Mouse (Mus musculus): Measurements from ENCODE around the gene Clic5. TPM values are rescaled to one million over a fixed set of nuclear protein-coding genes. Genes with fewer than 3 reads are reported as not detected.

Clic5 gene
- total and polyA plus RNA-seq, 2 experiments from 2014 or later, result 0.25 to 1.00 TPM

GRCm38 (mm10) chr17:44239030-44239721, 50.8 kb downstream of the Clic5 start:
- DNase-seq (no peak), ATAC-seq (no peak)
- Histone ChIP-seq H3K36me3 (ENCODE audit: insufficient read depth) (no peaks in the 10 kb centered on the region), H3K4me3 (ENCODE audit: low read depth, low read length) (no peak overlapping the region), H3K4me2 (ENCODE audit: low read depth) (peak overlapping the region; percentile 10; the same call in 1 of the 2 replicates), H3K4me1 (ENCODE audit: insufficient read depth) (no peaks in the 10 kb centered on the region), H3K27me3 (ENCODE audit: insufficient read depth, low read length) (no peaks in the 10 kb centered on the region), H3K27ac (ENCODE audit: low read depth, low read length) (no peak overlapping the region), H3K9ac (no peak overlapping the region), H3K9me3 (ENCODE audit: low read length) (no peaks in the 10 kb centered on the region)
- WGBS, result 19% methylated on average over 10 of the region's 10 CpGs
- no peak for TF ChIP-seq CTCF (IDR thresholded peaks at IDR 0.05; ENCODE audit: low read depth)

- WGBS, result 97% methylated on average over 2 of the region's 2 CpGs
- ATAC-seq (no peak), DNase-seq (no peak)
These were observed 52.4 kb downstream of the Clic5 start for GRCm38 (mm10) chr17:44240742-44241141.

GRCm38 (mm10) chr17:44244096-44244495, 55.7 kb downstream of the Clic5 start:
- Histone ChIP-seq H3K27ac (ENCODE audit: low read depth, low read length) (no peak overlapping the region), H3K4me2 (ENCODE audit: low read depth) (no peak overlapping the region), H3K4me1 (ENCODE audit: insufficient read depth) (no peaks in the 10 kb centered on the region), H3K9ac (no peak overlapping the region), H3K4me3 (ENCODE audit: low read depth, low read length) (no peak overlapping the region), H3K27me3 (ENCODE audit: insufficient read depth, low read length) (no peaks in the 10 kb centered on the region), H3K9me3 (ENCODE audit: low read length) (no peaks in the 10 kb centered on the region), H3K36me3 (ENCODE audit: insufficient read depth) (no peaks in the 10 kb centered on the region)
- no peak for TF ChIP-seq CTCF (IDR thresholded peaks at IDR 0.05; ENCODE audit: low read depth)
- ATAC-seq (no peak), DNase-seq (no peak)
- WGBS, result 24% methylated on average over 5 of the region's 5 CpGs

More at GRCm38 (mm10) chr17:44240742-44241141, 52.4 kb downstream of the Clic5 start:
- no peak overlapping the region for H3K27ac ChIP-seq (ENCODE audit: low read depth, low read length)
- H3K4me3 ChIP-seq (ENCODE audit: low read depth, low read length), result no peak overlapping the region
- no peaks in the 10 kb centered on the region for H3K4me1 ChIP-seq (ENCODE audit: insufficient read depth)
- H3K9me3 ChIP-seq (ENCODE audit: low read length), result no peaks in the 10 kb centered on the region
- no peak overlapping the region for H3K4me2 ChIP-seq (ENCODE audit: low read depth)
- H3K36me3 ChIP-seq (ENCODE audit: insufficient read depth), result no peaks in the 10 kb centered on the region
- H3K27me3 ChIP-seq (ENCODE audit: insufficient read depth, low read length), result no peaks in the 10 kb centered on the region
- TF ChIP-seq CTCF (IDR thresholded peaks at IDR 0.05; ENCODE audit: low read depth), result peak; percentile 17; the same call in 1 of the 2 replicates
- H3K9ac ChIP-seq, result no peak overlapping the region

GRCm38 (mm10) chr17:44244625-44245024, 56.2 kb downstream of the Clic5 start:
- no peaks in the 10 kb centered on the region for H3K9me3 ChIP-seq (ENCODE audit: low read length)
- H3K4me3 ChIP-seq (ENCODE audit: low read depth, low read length), result no peak overlapping the region
- H3K27me3 ChIP-seq (ENCODE audit: insufficient read depth, low read length), result no peaks in the 10 kb centered on the region
- no peak for DNase-seq
- H3K9ac ChIP-seq, result no peak overlapping the region
- peak; percentile 40; the same call in 1 of the 2 replicates for TF ChIP-seq CTCF (IDR thresholded peaks at IDR 0.05; ENCODE audit: low read depth)
- H3K4me2 ChIP-seq (ENCODE audit: low read depth), result no peak overlapping the region
- no peaks in the 10 kb centered on the region for H3K4me1 ChIP-seq (ENCODE audit: insufficient read depth)
- ATAC-seq, result peak; percentile 69
- 20% methylated on average over 7 of the region's 7 CpGs for WGBS
- no peaks in the 10 kb centered on the region for H3K36me3 ChIP-seq (ENCODE audit: insufficient read depth)
- H3K27ac ChIP-seq (ENCODE audit: low read depth, low read length), result no peak overlapping the region

GRCm38 (mm10) chr17:44246153-44246700, 57.8 kb downstream of the Clic5 start:
- ATAC-seq, result peak; percentile 76; the same call in 1 of the 2 replicates
- Histone ChIP-seq H3K4me3 (ENCODE audit: low read depth, low read length) (no peak overlapping the region), H3K4me1 (ENCODE audit: insufficient read depth) (no peaks in the 10 kb centered on the region), H3K36me3 (ENCODE audit: insufficient read depth) (no peaks in the 10 kb centered on the region), H3K9me3 (ENCODE audit: low read length) (no peaks in the 10 kb centered on the region), H3K4me2 (ENCODE audit: low read depth) (no peak overlapping the region), H3K27ac (ENCODE audit: low read depth, low read length) (no peak overlapping the region), H3K9ac (no peak overlapping the region), H3K27me3 (ENCODE audit: insufficient read depth, low read length) (no peaks in the 10 kb centered on the region)
- 59% methylated on average over 9 of the region's 9 CpGs for WGBS
- peak; percentile 54 for DNase-seq
- TF ChIP-seq CTCF (IDR thresholded peaks at IDR 0.05; ENCODE audit: low read depth), result no peak

- Histone ChIP-seq H3K9ac (no peak overlapping the region), H3K9me3 (ENCODE audit: low read length) (no peaks in the 10 kb centered on the region), H3K27ac (ENCODE audit: low read depth, low read length) (no peak overlapping the region), H3K4me3 (ENCODE audit: low read depth, low read length) (no peak overlapping the region), H3K4me2 (ENCODE audit: low read depth) (no peak overlapping the region), H3K27me3 (ENCODE audit: insufficient read depth, low read length) (no peaks in the 10 kb centered on the region), H3K4me1 (ENCODE audit: insufficient read depth) (0 out of 2 replicates have a peak, but pooled peaks cover 3% of the 10 kb centered on the region), H3K36me3 (ENCODE audit: insufficient read depth) (no peaks in the 10 kb centered on the region)
- ATAC-seq (no peak), DNase-seq (no peak)
- TF ChIP-seq CTCF (IDR thresholded peaks at IDR 0.05; ENCODE audit: low read depth), result no peak
- 79% methylated on average over 4 of the region's 4 CpGs for WGBS
These were observed 61.2 kb downstream of the Clic5 start for GRCm38 (mm10) chr17:44249544-44249943.

GRCm38 (mm10) chr17:44252653-44253052, 64.3 kb downstream of the Clic5 start:
- TF ChIP-seq CTCF (IDR thresholded peaks at IDR 0.05; ENCODE audit: low read depth), result no peak
- H3K4me2 ChIP-seq (ENCODE audit: low read depth), result no peak overlapping the region
- H3K27ac ChIP-seq (ENCODE audit: low read depth, low read length), result no peak overlapping the region
- no peaks in the 10 kb centered on the region for H3K9me3 ChIP-seq (ENCODE audit: low read length)
- H3K9ac ChIP-seq, result no peak overlapping the region
- no peak for ATAC-seq
- 0 out of 2 replicates have a peak, but pooled peaks cover 5% of the 10 kb centered on the region for H3K4me1 ChIP-seq (ENCODE audit: insufficient read depth)
- H3K4me3 ChIP-seq (ENCODE audit: low read depth, low read length), result no peak overlapping the region
- 78% methylated on average over 3 of the region's 3 CpGs for WGBS
- no peaks in the 10 kb centered on the region for H3K27me3 ChIP-seq (ENCODE audit: insufficient read depth, low read length)
- no peaks in the 10 kb centered on the region for H3K36me3 ChIP-seq (ENCODE audit: insufficient read depth)
- no peak for DNase-seq
